Mouse (Mus musculus): ENCODE measurements at regions not wholly inside any gene's neighbourhood (a gene's known extent, or its start where the extent isn't known, plus 50 kb on each side); places are given as distances from the start of the nearest gene placed in this dataset.
A peak's percentile ranks its signal among the peaks of the same experiment; 100 is the strongest.

- WGBS = 92% methylated on average over 3 of the region's 3 CpGs
- Histone ChIP-seq H3K4me1 (ENCODE audit: control insufficient read depth, insufficient read depth, low read length) (peaks cover 14% of the 10 kb centered on the region), H3K4me3 (replicated peaks; ENCODE audit: insufficient read depth, low read depth, low read length) (no peak overlapping the region), H3K27ac (ENCODE audit: insufficient read depth, low read length) (no peak overlapping the region), H3K27me3 (ENCODE audit: control insufficient read depth, insufficient read depth, low read length) (no peaks in the 10 kb centered on the region)
- TF ChIP-seq CTCF (IDR thresholded peaks at IDR 0.05; ENCODE audit: borderline replicate concordance, insufficient read depth, low read depth, low read length) = no peak
- no peak for TF ChIP-seq POLR2A (IDR thresholded peaks at IDR 0.05; ENCODE audit: borderline replicate concordance, insufficient read depth, low read length)
- DNase-seq = no peak
Measured at GRCm38 (mm10) chr8:26349854-26350253, 230.5 kb downstream of the Gm45692 start.

GRCm38 (mm10) chr8:26350616-26351015 is 231.3 kb downstream of the Gm45692 start:
- no peak overlapping the region for H3K4me3 ChIP-seq (replicated peaks; ENCODE audit: insufficient read depth, low read depth, low read length)
- 77% methylated on average over 4 of the region's 4 CpGs for WGBS
- H3K4me1 ChIP-seq (ENCODE audit: control insufficient read depth, insufficient read depth, low read length) = peaks cover 14% of the 10 kb centered on the region
- TF ChIP-seq POLR2A (IDR thresholded peaks at IDR 0.05; ENCODE audit: borderline replicate concordance, insufficient read depth, low read length) = no peak
- no peak for TF ChIP-seq CTCF (IDR thresholded peaks at IDR 0.05; ENCODE audit: borderline replicate concordance, insufficient read depth, low read depth, low read length)
- H3K27me3 ChIP-seq (ENCODE audit: control insufficient read depth, insufficient read depth, low read length) = no peaks in the 10 kb centered on the region
- DNase-seq = no peak
- H3K27ac ChIP-seq (ENCODE audit: insufficient read depth, low read length) = no peak overlapping the region

GRCm38 (mm10) chr8:26351643-26352540 is 232.6 kb downstream of the Gm45692 start:
- Histone ChIP-seq H3K27ac (ENCODE audit: insufficient read depth, low read length) (no peak overlapping the region), H3K27me3 (ENCODE audit: control insufficient read depth, insufficient read depth, low read length) (no peaks in the 10 kb centered on the region), H3K4me3 (replicated peaks; ENCODE audit: insufficient read depth, low read depth, low read length) (peak overlapping the region; percentile 50), H3K4me1 (ENCODE audit: control insufficient read depth, insufficient read depth, low read length) (peaks cover 14% of the 10 kb centered on the region)
- TF ChIP-seq POLR2A (IDR thresholded peaks at IDR 0.05; ENCODE audit: borderline replicate concordance, insufficient read depth, low read length) (peak; percentile 39; the same call in 1 of the 2 replicates), CTCF (IDR thresholded peaks at IDR 0.05; ENCODE audit: borderline replicate concordance, insufficient read depth, low read depth, low read length) (no peak)
- DNase-seq = peak; percentile 57 to 58
- 25% methylated on average over 21 of the region's 21 CpGs for WGBS

GRCm38 (mm10) chr8:26352541-26353010 is 233.2 kb downstream of the Gm45692 start:
- peak overlapping the region; percentile 50 for H3K4me3 ChIP-seq (replicated peaks; ENCODE audit: insufficient read depth, low read depth, low read length)
- H3K27me3 ChIP-seq (ENCODE audit: control insufficient read depth, insufficient read depth, low read length) = no peaks in the 10 kb centered on the region
- TF ChIP-seq POLR2A (IDR thresholded peaks at IDR 0.05; ENCODE audit: borderline replicate concordance, insufficient read depth, low read length) (no peak), CTCF (IDR thresholded peaks at IDR 0.05; ENCODE audit: borderline replicate concordance, insufficient read depth, low read depth, low read length) (no peak)
- H3K27ac ChIP-seq (ENCODE audit: insufficient read depth, low read length) = no peak overlapping the region
- H3K4me1 ChIP-seq (ENCODE audit: control insufficient read depth, insufficient read depth, low read length) = peaks cover 14% of the 10 kb centered on the region
- WGBS = 34% methylated on average over 9 of the region's 9 CpGs
- no peak for DNase-seq

- TF ChIP-seq POLR2A (IDR thresholded peaks at IDR 0.05; ENCODE audit: borderline replicate concordance, insufficient read depth, low read length) = no peak
- TF ChIP-seq CTCF (IDR thresholded peaks at IDR 0.05; ENCODE audit: borderline replicate concordance, insufficient read depth, low read depth, low read length) = no peak
- Histone ChIP-seq H3K4me3 (replicated peaks; ENCODE audit: insufficient read depth, low read depth, low read length) (no peak overlapping the region), H3K27me3 (ENCODE audit: control insufficient read depth, insufficient read depth, low read length) (no peaks in the 10 kb centered on the region), H3K27ac (ENCODE audit: insufficient read depth, low read length) (no peak overlapping the region), H3K4me1 (ENCODE audit: control insufficient read depth, insufficient read depth, low read length) (peaks cover 14% of the 10 kb centered on the region)
- WGBS = 86% methylated on average over 3 of the region's 3 CpGs
- DNase-seq = no peak
Measured at GRCm38 (mm10) chr8:26353476-26353875, 234.1 kb downstream of the Gm45692 start.

GRCm38 (mm10) chr8:26354516-26354915 is 235.2 kb downstream of the Gm45692 start:
- Histone ChIP-seq H3K4me1 (ENCODE audit: control insufficient read depth, insufficient read depth, low read length) (peaks cover 10% of the 10 kb centered on the region), H3K27me3 (ENCODE audit: control insufficient read depth, insufficient read depth, low read length) (no peaks in the 10 kb centered on the region), H3K4me3 (replicated peaks; ENCODE audit: insufficient read depth, low read depth, low read length) (no peak overlapping the region), H3K27ac (ENCODE audit: insufficient read depth, low read length) (no peak overlapping the region)
- 50% methylated on average over 4 of the region's 4 CpGs for WGBS
- TF ChIP-seq POLR2A (IDR thresholded peaks at IDR 0.05; ENCODE audit: borderline replicate concordance, insufficient read depth, low read length) (no peak), CTCF (IDR thresholded peaks at IDR 0.05; ENCODE audit: borderline replicate concordance, insufficient read depth, low read depth, low read length) (no peak)
- DNase-seq = no peak

- Histone ChIP-seq H3K4me1 (ENCODE audit: control insufficient read depth, insufficient read depth, low read length) (no peaks in the 10 kb centered on the region), H3K27me3 (ENCODE audit: control insufficient read depth, insufficient read depth, low read length) (no peaks in the 10 kb centered on the region), H3K4me3 (replicated peaks; ENCODE audit: insufficient read depth, low read depth, low read length) (no peak overlapping the region), H3K27ac (ENCODE audit: insufficient read depth, low read length) (no peak overlapping the region)
- DNase-seq = no peak
- TF ChIP-seq CTCF (IDR thresholded peaks at IDR 0.05; ENCODE audit: borderline replicate concordance, insufficient read depth, low read depth, low read length) (no peak), POLR2A (IDR thresholded peaks at IDR 0.05; ENCODE audit: borderline replicate concordance, insufficient read depth, low read length) (no peak)
- 84% methylated on average over 8 of the region's 8 CpGs for WGBS
Measured at GRCm38 (mm10) chr8:26356801-26357200, 237.5 kb downstream of the Gm45692 start.

- no peaks in the 10 kb centered on the region for H3K27me3 ChIP-seq (ENCODE audit: control insufficient read depth, insufficient read depth, low read length)
- H3K4me1 ChIP-seq (ENCODE audit: control insufficient read depth, insufficient read depth, low read length) = no peaks in the 10 kb centered on the region
- no peak overlapping the region for H3K27ac ChIP-seq (ENCODE audit: insufficient read depth, low read length)
- whole genome bisulfite sequencing = 74% methylated on average over 13 of the region's 13 CpGs
- DNase-seq = no peak
- TF ChIP-seq POLR2A (IDR thresholded peaks at IDR 0.05; ENCODE audit: borderline replicate concordance, insufficient read depth, low read length) (no peak), CTCF (IDR thresholded peaks at IDR 0.05; ENCODE audit: borderline replicate concordance, insufficient read depth, low read depth, low read length) (no peak)
- H3K4me3 ChIP-seq (replicated peaks; ENCODE audit: insufficient read depth, low read depth, low read length) = no peak overlapping the region
Measured at GRCm38 (mm10) chr8:26358711-26359136, 239.4 kb downstream of the Gm45692 start.

Measured in cerebellum, adult 2 months (tissue).